Mouse (Mus musculus) gonadal fat pad, adult 2 months (tissue): Measurements from ENCODE around the gene Olfr1451. TPM values are rescaled to one million over a fixed set of nuclear protein-coding genes. Genes with fewer than 3 reads are reported as not detected.
"Not testable (repeated sequence)": the region's sequence is repeated elsewhere in the genome, so short reads cannot be mapped to it uniquely, and the experiment has no call there.

Experiments
- DNase-seq: peaks from one replicate; pipeline ENCODE4 v3.0.0-alpha.2; 2012; ENCODE audit warnings: low read depth
- polyA plus RNA-seq: library from polyadenylated mRNA; depleted of rRNA; stranded (reverse); fragments of >200 nt; gene quantifications from 2 replicates; pipeline ENCODE4 v1.2.3, GENCODE M21; 2012; rRNA removed

The Olfr1451 gene
- not detected in 2 replicates for polyA plus RNA-seq

- DNase-seq = no peak
Observed at GRCm38 (mm10) chr19:12994714-12995113, at the start of gene Olfr1451. TSS of gene Olfr1451 (plus strand) at chr19:12995014.

GRCm38 (mm10) chr19:12949958-12950357 lies 44.9 kb upstream of the Olfr1451 start, which contains the start of gene Olfr1450:
TSS of gene Olfr1450 (plus strand) at chr19:12950258.
- no peak for DNase-seq

DNA sequence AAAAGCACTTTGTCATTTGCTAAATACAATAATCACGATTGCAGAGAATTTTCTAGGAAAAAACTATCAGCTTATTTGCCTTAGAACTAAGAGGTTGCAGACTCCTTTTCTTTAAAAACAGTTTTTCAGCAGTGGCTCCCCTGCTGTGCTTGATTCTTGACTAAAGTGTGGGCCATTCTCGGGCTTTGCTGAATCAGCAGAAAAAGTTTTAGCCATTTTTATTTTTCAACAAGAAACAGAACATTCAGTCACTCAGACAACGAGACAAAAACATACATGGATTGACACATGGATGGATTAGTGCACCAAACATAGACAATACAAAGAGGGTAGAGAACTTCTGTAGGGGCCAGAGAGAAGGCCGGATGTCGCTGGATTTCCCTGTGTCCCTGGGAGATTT lies 24.7 kb upstream of the Olfr1451 start:
- not testable (repeated sequence) for DNase-seq

GRCm38 (mm10) chr19:12992316-12992715 lies 2.5 kb upstream of the Olfr1451 start:
- not testable (repeated sequence) for DNase-seq

- no peak for DNase-seq
Observed at GRCm38 (mm10) chr19:13028227-13028626, 33.4 kb downstream of the Olfr1451 start, which contains the start of gene Olfr1453. TSS of gene Olfr1453 (minus strand) at chr19:13028327.

Other genes starting within 250 kb of the Olfr1451 start
- 0.57 and 1.2 TPM in 2 replicates for gene Cntf, start 229.4 kb upstream of the Olfr1451 start, polyA plus RNA-seq
- 21.8 and 24.6 TPM in 2 replicates for gene Zfp91, start 198.9 kb upstream of the Olfr1451 start, polyA plus RNA-seq
- gene Lpxn, start 198.8 kb upstream of the Olfr1451 start, polyA plus RNA-seq = 6.1 and 8.2 TPM in 2 replicates
- gene Gm5244, start 148.3 kb upstream of the Olfr1451 start, polyA plus RNA-seq = not detected in 2 replicates
- not detected in 2 replicates for gene Olfr1444, start 137.7 kb upstream of the Olfr1451 start, polyA plus RNA-seq
- gene Olfr1445, start 111.2 kb upstream of the Olfr1451 start, polyA plus RNA-seq = not detected in 2 replicates
- gene Olfr1446, start 101.5 kb upstream of the Olfr1451 start, polyA plus RNA-seq = not detected in 2 replicates
- not detected in 2 replicates for gene Olfr1447, start 91.3 kb upstream of the Olfr1451 start, polyA plus RNA-seq
- gene Olfr1448, start 70.6 kb upstream of the Olfr1451 start, polyA plus RNA-seq = not detected in 2 replicates
- gene Olfr1449, start 64.2 kb upstream of the Olfr1451 start, polyA plus RNA-seq = not detected in 2 replicates
- not detected in 2 replicates for gene Olfr1450, start 44.8 kb upstream of the Olfr1451 start, polyA plus RNA-seq
- gene Olfr1453, start 33.3 kb downstream of the Olfr1451 start, polyA plus RNA-seq = not detected in 2 replicates
- gene Olfr1454, start 65.6 kb downstream of the Olfr1451 start, polyA plus RNA-seq = not detected in 2 replicates
- gene Olfr1457, start 102.9 kb downstream of the Olfr1451 start, polyA plus RNA-seq = not detected in 2 replicates
- gene Olfr1458, start 111.8 kb downstream of the Olfr1451 start, polyA plus RNA-seq = not detected in 2 replicates
- not detected in 2 replicates for gene Olfr1459, start 154.5 kb downstream of the Olfr1451 start, polyA plus RNA-seq
- not detected in 2 replicates for gene Olfr1461, start 168.0 kb downstream of the Olfr1451 start, polyA plus RNA-seq
- gene Olfr1462, start 190.7 kb downstream of the Olfr1451 start, polyA plus RNA-seq = not detected in 2 replicates
- gene Olfr1463, start 236.3 kb downstream of the Olfr1451 start, polyA plus RNA-seq = not detected in 2 replicates